14 mouse cellular contexts compared by ENCODE assay signal in genomic region chr8:92063333-92063732, GRCm38 (mm10).
DNase-seq lines count a peak whose midpoint lies in the region; ATAC-seq and TF ChIP-seq lines count a peak whose summit lies in the region.
"Had no signal": no experiment of that assay in that cellular context is flagged by ENCODE, and none has a peak within 500 bp of the region (broad histone marks: within the 10 kb centered on the region; RNA-seq: fewer than 3 reads in every experiment).

No protein-coding gene starts in this region.

- H3K9ac ChIP-seq in heart, embryonic 12.5 days = no peak overlapping the region
- no peak overlapping the region for H3K9ac ChIP-seq in lung, embryonic 14.5 days
- H3K9ac ChIP-seq: midbrain, embryonic 12.5 days had no signal

- H3K4me2 ChIP-seq in heart, embryonic 12.5 days = no peak overlapping the region
- H3K4me2 ChIP-seq in lung, embryonic 14.5 days = no peak overlapping the region
- H3K4me2 ChIP-seq: midbrain, embryonic 12.5 days had no signal

- TF ChIP-seq CTCF in lung, embryonic 14.5 days (IDR thresholded peaks at IDR 0.05; ENCODE audit: low read depth) = peak; percentile 46

- WGBS in heart, embryonic 12.5 days = 68% methylated on average over 4 of the region's 4 CpGs
- 76% methylated on average over 4 of the region's 4 CpGs for WGBS in lung, embryonic 14.5 days

- ATAC-seq in heart, embryonic 12.5 days (ENCODE audit: insufficient number of reproducible peaks, low FRiP score) = no peak
- ATAC-seq in lung, embryonic 14.5 days (ENCODE audit: insufficient read depth) = no peak
- ATAC-seq: inflammation-experienced regulatory T-cells, adult 6 months had no signal

- peaks cover 6% of the 10 kb centered on the region; the same call in 1 of the 2 replicates for H3K4me1 ChIP-seq in heart, embryonic 12.5 days (replicated peaks)
- H3K4me1 ChIP-seq in lung, embryonic 14.5 days (ENCODE audit: insufficient read depth) = peaks cover 12% of the 10 kb centered on the region; the same call in 1 of the 2 replicates

- H3K27me3 ChIP-seq in heart, embryonic 12.5 days (replicated peaks) = peaks cover 55% of the 10 kb centered on the region
- no peaks in the 10 kb centered on the region for H3K27me3 ChIP-seq in lung, embryonic 14.5 days (ENCODE audit: insufficient read depth, low read length)

- H3K27ac ChIP-seq in heart, embryonic 12.5 days (ENCODE audit: poor library complexity, severe bottlenecking) = no peak overlapping the region
- H3K27ac ChIP-seq in lung, embryonic 14.5 days (ENCODE audit: low read depth) = no peak overlapping the region

- H3K9me3 ChIP-seq in heart, embryonic 12.5 days (replicated peaks) = no peaks in the 10 kb centered on the region; the same call in 1 of the 2 replicates
- H3K9me3 ChIP-seq in lung, embryonic 14.5 days (ENCODE audit: low read depth, low read length) = no peaks in the 10 kb centered on the region
- H3K9me3 ChIP-seq: midbrain, embryonic 12.5 days had no signal

- DNase-seq in heart, postnatal 4 days = peak; percentile 14
- DNase-seq in lung, embryonic 14.5 days = no peak
- no peak for DNase-seq in lung, postnatal 36 days
- peak; percentile 2 for DNase-seq in NIH3T3 (ENCODE audit: low read depth)
- peak; percentile 1 for DNase-seq in c-Kit-positive CD71-positive TER-119-positive erythroid progenitor cells, embryonic 14.5 days (ENCODE audit: low spot score)
- no peak for DNase-seq in right cerebral cortex, postnatal 10 days (ENCODE audit: low spot score in 2 of 2)
- no peak for DNase-seq in Muller cell, postnatal 12 days (ENCODE audit: inconsistent ontology term)
- DNase-seq: heart, adult 18-20 months; heart, postnatal 36 days; kidney, postnatal 25 days; right cerebral cortex, postnatal 4 days had no signal

- no peaks in the 10 kb centered on the region for H3K36me3 ChIP-seq in heart, embryonic 12.5 days
- no peaks in the 10 kb centered on the region for H3K36me3 ChIP-seq in lung, embryonic 14.5 days (ENCODE audit: insufficient read depth)
- H3K36me3 ChIP-seq: midbrain, embryonic 12.5 days had no signal

- no peak overlapping the region for H3K4me3 ChIP-seq in heart, embryonic 12.5 days
- no peak overlapping the region for H3K4me3 ChIP-seq in lung, embryonic 14.5 days (ENCODE audit: low read depth, low read length)
- H3K4me3 ChIP-seq: midbrain, embryonic 12.5 days had no signal

Comparison
In these comparisons a context has a peak if more than half of its experiments do, and no peak if none do; other contexts are left out.
1. DNase-seq: peak in heart, postnatal 4 days (single experiment), NIH3T3 (single experiment) and c-Kit-positive CD71-positive TER-119-positive erythroid progenitor cells, embryonic 14.5 days (single experiment); none in lung, embryonic 14.5 days (single experiment), lung, postnatal 36 days (single experiment), right cerebral cortex, postnatal 10 days (0 of 2) and Muller cell, postnatal 12 days (single experiment).